Mouse (Mus musculus) brain, embryonic 14.5 days (tissue): Measurements from ENCODE around the gene Il4i1.

Source experiments
- CTCF ChIP-seq: fragments of 200-500 bp; IDR thresholded peaks from 2 replicates; pipeline ENCODE4 v1.5.1; 2012; ENCODE audit warnings: inconsistent platforms, mild to moderate bottlenecking, moderate library complexity, borderline replicate concordance; ENCODE audit not compliant: insufficient read depth, insufficient read length; ENCODE audit errors: extremely low read depth
- POLR2A ChIP-seq: fragments of 200-500 bp; IDR thresholded peaks from 2 replicates; pipeline ENCODE4 v1.6.1; 2012; ENCODE audit warnings: mild to moderate bottlenecking, inconsistent platforms, borderline replicate concordance; ENCODE audit not compliant: poor library complexity, insufficient read depth, insufficient read length, severe bottlenecking; ENCODE audit errors: extremely low read depth

GRCm38 (mm10) chr7:44816470-44817021 is 359 bp downstream of the Il4i1 start, which contains the start of gene Atf5:
- no peak for TF ChIP-seq CTCF
- TF ChIP-seq POLR2A: no peak
